Mouse (Mus musculus) megakaryocyte, embryonic 14.5 days (primary cell): Measurements from ENCODE around the gene Rnf43.

Experiments
- FLI1 ChIP-seq: IDR thresholded peaks from 2 replicates; pipeline ENCODE4 v1.6.1; 2012; ENCODE audit warnings: low read length, inconsistent platforms, mixed read lengths
- GATA1 ChIP-seq: IDR thresholded peaks from 3 replicates; pipeline ENCODE4 v1.6.1; 2012; ENCODE audit warnings: mixed read lengths, low read length, inconsistent platforms, borderline replicate concordance

DNA sequence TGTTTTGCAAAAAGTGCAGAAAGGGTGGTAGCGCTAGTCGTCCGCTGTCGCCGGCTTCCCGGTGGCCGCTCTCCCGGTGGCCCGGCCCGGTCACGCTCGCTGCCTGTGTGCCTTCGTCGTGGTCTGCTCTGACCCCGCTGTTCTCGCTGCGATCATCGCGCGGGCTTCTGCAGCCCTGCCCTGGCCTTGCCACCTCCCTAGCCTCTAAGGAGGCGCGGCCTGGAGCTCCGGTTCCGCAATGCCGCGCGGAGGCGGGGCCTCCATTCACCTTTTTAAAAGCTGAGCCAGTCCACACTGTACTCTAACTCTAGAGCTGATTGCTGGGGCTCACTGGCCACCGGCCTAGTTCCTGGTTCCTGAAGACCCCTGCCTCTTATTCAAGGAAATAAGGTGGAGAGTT, 23.3 kb upstream of the Rnf43 start:
- no peak for TF ChIP-seq GATA1
- TF ChIP-seq FLI1: no peak
